Mouse (Mus musculus) embryonic facial prominence, embryonic 14.5 days (tissue): Measurements from ENCODE around the gene Sh3bp2. TPM values are rescaled to one million over a fixed set of nuclear protein-coding genes. Genes with fewer than 3 reads are reported as not detected.
A peak's percentile ranks its signal among the peaks of the same experiment; 100 is the strongest.

Source experiments
- ATAC-seq: fragments of 200-750 bp; cut with Nextera tagmentation; 2 replicates; pipeline ENCODE4 v1.8.0; 2017; ENCODE audit warnings: low read depth, moderate number of reproducible peaks, moderate TSS enrichment
- DNase-seq: peaks from one replicate; pipeline ENCODE4 v3.0.0-alpha.2; 2015; ENCODE audit warnings: low spot score
- H3K27ac ChIP-seq: fragments of 300-500 bp; sonication (generic); replicated peaks from 2 replicates; pipeline ENCODE4 v1.5.1; 2014; ENCODE audit warnings: low read depth, mild to moderate bottlenecking, low read length, moderate library complexity
- H3K27me3 ChIP-seq: fragments of 300-500 bp; sonication (generic); replicated peaks from 2 replicates; pipeline ENCODE4 v1.6.1; 2014; ENCODE audit warnings: low read length; ENCODE audit not compliant: control insufficient read depth, insufficient read depth
- H3K36me3 ChIP-seq: fragments of 300-500 bp; sonication (generic); 2 replicates; pipeline ENCODE4 v1.6.1; 2014; ENCODE audit warnings: low read length, mixed read lengths; ENCODE audit not compliant: control insufficient read depth, insufficient read depth
- H3K4me1 ChIP-seq: fragments of 300-500 bp; sonication (generic); 2 replicates; pipeline ENCODE4 v1.6.1; 2014; ENCODE audit warnings: antibody characterized with exemption, low read length; ENCODE audit not compliant: control insufficient read depth, insufficient read depth
- H3K4me2 ChIP-seq: fragments of 300-500 bp; sonication (generic); 2 replicates; pipeline ENCODE4 v1.6.1; 2014; ENCODE audit warnings: low read depth, mild to moderate bottlenecking, low read length, moderate library complexity, mixed read lengths
- H3K4me3 ChIP-seq: fragments of 300-500 bp; sonication (generic); 2 replicates; pipeline ENCODE4 v1.5.1; 2014; ENCODE audit warnings: low read depth, mild to moderate bottlenecking, low read length
- H3K9ac ChIP-seq: fragments of 300-500 bp; sonication (generic); 2 replicates; pipeline ENCODE4 v1.6.1; 2014; ENCODE audit warnings: low read depth, mild to moderate bottlenecking, low read length, moderate library complexity, mixed read lengths
- H3K9me3 ChIP-seq: fragments of 300-500 bp; sonication (generic); 2 replicates; pipeline ENCODE4 v1.6.1; 2016; ENCODE audit warnings: low read length; ENCODE audit not compliant: control insufficient read depth
- WGBS: fragments of 180-500 bp; shearing (Covaris S2); extraction: QIAGEN DNeasy Blood & Tissue Kit; methylation state at CpG from one replicate; pipeline ENCODE4 v1.1.7; 2014; 5-methylcytosine and 5-hydroxymethylcytosine counted together
- polyA plus RNA-seq: library from polyadenylated mRNA; unstranded; fragments of >200 nt; fragmentation: Nextera tagmentation; extraction: Ambion mirVana; gene quantifications from 2 replicates; pipeline ENCODE4 v1.2.1, GENCODE M21; 2014

The Sh3bp2 gene
- 8.7 and 10.1 TPM in 2 replicates for polyA plus RNA-seq

GRCm38 (mm10) chr5:34525663-34526476 lies at the start of gene Sh3bp2:
Gene Sh3bp2 (plus strand): TSS chr5:34525838.
- H3K4me1 ChIP-seq = no peaks in the 10 kb centered on the region
- peak within 1 kb of the TSS; percentile 53 for H3K4me3 ChIP-seq
- peak within 1 kb of the TSS; percentile 75 for H3K4me2 ChIP-seq
- H3K27ac ChIP-seq = no peak within 1 kb of the TSS
- WGBS = 5% methylated on average over 21 of the region's 38 CpGs
- no peaks in the 10 kb centered on the region for H3K27me3 ChIP-seq
- DNase-seq (peak; percentile 92), ATAC-seq (peak; percentile 97)
- peak within 1 kb of the TSS; percentile 58 for H3K9ac ChIP-seq
- H3K36me3 ChIP-seq = no peaks in the 10 kb centered on the region
- H3K9me3 ChIP-seq = no peaks in the 10 kb centered on the region

- H3K4me3 ChIP-seq = no peak overlapping the region
- DNase-seq = no peak
- no peak overlapping the region for H3K27ac ChIP-seq
- H3K36me3 ChIP-seq = peaks cover 79% of the 10 kb centered on the region
- ATAC-seq = no peak
- H3K27me3 ChIP-seq = no peaks in the 10 kb centered on the region
- no peaks in the 10 kb centered on the region for H3K9me3 ChIP-seq
- no peak overlapping the region for H3K4me2 ChIP-seq
- no peak overlapping the region for H3K9ac ChIP-seq
- WGBS = 79% methylated on average over 3 of the region's 3 CpGs
- no peaks in the 10 kb centered on the region for H3K4me1 ChIP-seq
Measured at GRCm38 (mm10) chr5:34480926-34481325, 44.7 kb upstream of the Sh3bp2 start.

- 94% methylated on average over 15 of the region's 15 CpGs for WGBS
- no peaks in the 10 kb centered on the region for H3K4me1 ChIP-seq
- ATAC-seq (no peak), DNase-seq (no peak)
- no peak overlapping the region for H3K4me2 ChIP-seq
- no peak overlapping the region for H3K4me3 ChIP-seq
- no peak overlapping the region for H3K9ac ChIP-seq
- H3K36me3 ChIP-seq = peaks cover 48% of the 10 kb centered on the region
- H3K27ac ChIP-seq = no peak overlapping the region
- no peaks in the 10 kb centered on the region for H3K9me3 ChIP-seq
- H3K27me3 ChIP-seq = no peaks in the 10 kb centered on the region
Measured at GRCm38 (mm10) chr5:34485731-34486130, 39.9 kb upstream of the Sh3bp2 start.

- DNase-seq (peak; percentile 19), ATAC-seq (no peak)
- no peak overlapping the region for H3K4me2 ChIP-seq
- H3K9ac ChIP-seq = no peak overlapping the region
- no peaks in the 10 kb centered on the region for H3K4me1 ChIP-seq
- H3K9me3 ChIP-seq = no peaks in the 10 kb centered on the region
- no peaks in the 10 kb centered on the region for H3K27me3 ChIP-seq
- peaks cover 31% of the 10 kb centered on the region for H3K36me3 ChIP-seq
- no peak overlapping the region for H3K4me3 ChIP-seq
- WGBS = 70% methylated on average over 6 of the region's 6 CpGs
- peak overlapping the region; percentile 3 for H3K27ac ChIP-seq
Measured at GRCm38 (mm10) chr5:34487320-34488090, 38.1 kb upstream of the Sh3bp2 start.

GRCm38 (mm10) chr5:34488741-34489417 lies 36.8 kb upstream of the Sh3bp2 start:
- no peaks in the 10 kb centered on the region for H3K9me3 ChIP-seq
- H3K4me2 ChIP-seq = no peak overlapping the region
- ATAC-seq = peak; percentile 20; the same call in 1 of the 2 replicates
- peaks cover 27% of the 10 kb centered on the region for H3K36me3 ChIP-seq
- DNase-seq = peak; percentile 59
- no peak overlapping the region for H3K4me3 ChIP-seq
- 0 out of 2 replicates have a peak overlapping the region, but pooled peaks have one; percentile 48 for H3K27ac ChIP-seq
- H3K4me1 ChIP-seq = no peaks in the 10 kb centered on the region
- 54% methylated on average over 6 of the region's 6 CpGs for WGBS
- no peak overlapping the region for H3K9ac ChIP-seq
- H3K27me3 ChIP-seq = no peaks in the 10 kb centered on the region

GRCm38 (mm10) chr5:34489418-34489787 lies 36.2 kb upstream of the Sh3bp2 start:
- H3K9me3 ChIP-seq = no peaks in the 10 kb centered on the region
- H3K4me3 ChIP-seq = no peak overlapping the region
- H3K4me1 ChIP-seq = no peaks in the 10 kb centered on the region
- WGBS = 87% methylated on average over 3 of the region's 3 CpGs
- peaks cover 27% of the 10 kb centered on the region for H3K36me3 ChIP-seq
- DNase-seq (no peak), ATAC-seq (no peak)
- no peak overlapping the region for H3K4me2 ChIP-seq
- H3K27ac ChIP-seq = no peak overlapping the region
- no peak overlapping the region for H3K9ac ChIP-seq
- H3K27me3 ChIP-seq = no peaks in the 10 kb centered on the region

GRCm38 (mm10) chr5:34496745-34497144 lies 28.9 kb upstream of the Sh3bp2 start:
- ATAC-seq = no peak
- Histone ChIP-seq H3K9me3 (no peaks in the 10 kb centered on the region), H3K36me3 (peaks cover 16% of the 10 kb centered on the region; the same call in 1 of the 2 replicates), H3K27ac (no peak overlapping the region), H3K4me3 (no peak overlapping the region), H3K27me3 (no peaks in the 10 kb centered on the region), H3K4me2 (no peak overlapping the region), H3K4me1 (no peaks in the 10 kb centered on the region), H3K9ac (no peak overlapping the region)
- WGBS = 77% methylated on average over 6 of the region's 6 CpGs
- DNase-seq = no peak

GRCm38 (mm10) chr5:34500886-34501285 lies 24.8 kb upstream of the Sh3bp2 start:
- H3K36me3 ChIP-seq = peaks cover 16% of the 10 kb centered on the region; the same call in 1 of the 2 replicates
- H3K4me3 ChIP-seq = no peak overlapping the region
- 82% methylated on average over 5 of the region's 5 CpGs for WGBS
- H3K9me3 ChIP-seq = no peaks in the 10 kb centered on the region
- H3K4me2 ChIP-seq = no peak overlapping the region
- H3K9ac ChIP-seq = no peak overlapping the region
- ATAC-seq (no peak), DNase-seq (no peak)
- no peaks in the 10 kb centered on the region for H3K4me1 ChIP-seq
- H3K27ac ChIP-seq = no peak overlapping the region
- no peaks in the 10 kb centered on the region for H3K27me3 ChIP-seq
